Mouse (Mus musculus): ENCODE results near the gene Parp1.

DNA sequence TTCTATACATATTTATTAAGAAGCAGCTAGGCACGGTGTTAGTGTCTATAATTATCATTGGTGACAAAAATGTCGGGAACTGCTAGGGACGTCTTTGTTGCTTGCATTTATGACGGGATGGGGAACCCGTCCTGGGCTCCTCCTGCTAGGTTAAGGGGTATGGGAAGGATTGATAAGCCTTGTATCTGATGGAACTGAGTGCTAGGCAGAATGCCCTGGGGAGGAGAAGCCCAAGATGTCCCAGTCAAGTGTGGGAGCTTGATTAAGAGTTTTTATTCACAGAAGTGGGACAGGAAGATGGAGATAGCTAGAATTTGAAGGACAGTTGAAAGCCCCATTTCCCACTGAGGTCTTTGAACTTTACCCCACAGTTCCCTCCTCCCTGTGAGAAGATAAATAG, 1.5 kb downstream of the Parp1 start:
- TF ChIP-seq POLR2A (IDR thresholded peaks at IDR 0.05; ENCODE audit: control insufficient read depth, low read depth, low read length) = no peak
- TF ChIP-seq CTCF (IDR thresholded peaks at IDR 0.05; ENCODE audit: control insufficient read depth, insufficient read depth, insufficient replicate concordance, low read depth, low read length) = no peak
